Mouse (Mus musculus): Measurements from ENCODE around the gene Ankrd44. TPM values are rescaled to one million over a fixed set of nuclear protein-coding genes. Genes with fewer than 3 reads are reported as not detected.

The Ankrd44 gene
- total and polyA plus RNA-seq, 3 experiments: 12.7 to 23.0 (median 19.8) TPM

- Histone ChIP-seq H3K79me2 (replicated peaks; ENCODE audit: control insufficient read depth, extremely low read depth, insufficient read depth, poor library complexity, severe bottlenecking) (no peaks in the 10 kb centered on the region), H3K4me3 (replicated peaks in 1 of 3; ENCODE audit: low read depth in 2 of 3, low read length in 2 of 3, poor library complexity in 1 of 3) (no peak overlapping the region), H3K4me1 (ENCODE audit: control insufficient read depth in 1 of 2, insufficient read depth in 2 of 2) (0 out of 4 replicates have a peak, but pooled peaks cover 3% of the 10 kb centered on the region in 2 experiments), H3K9me3 (replicated peaks; ENCODE audit: low read length) (no peaks in the 10 kb centered on the region), H3K27ac (ENCODE audit: insufficient read depth, low read depth) (no peak overlapping the region), H3K4me2 (ENCODE audit: insufficient read depth, low read depth, poor library complexity, severe bottlenecking) (no peak overlapping the region), H3K27me3 (replicated peaks) (no peaks in the 10 kb centered on the region), H3K9ac (ENCODE audit: insufficient read depth, low read depth) (no peak overlapping the region), H3K36me3 (replicated peaks in 1 of 2; ENCODE audit: control insufficient read depth in 1 of 2, insufficient read depth in 1 of 2, low read length in 1 of 2) (no peaks in the 10 kb centered on the region)
- TF ChIP-seq JUND (conservative IDR thresholded peaks at IDR 0.05; ENCODE audit: low read depth, low read length) (no peak), PAX5 (IDR thresholded peaks at IDR 0.05; ENCODE audit: low read length) (no peak), POLR2AphosphoS2 (IDR thresholded peaks at IDR 0.05; ENCODE audit: low read depth, low read length) (no peak), RAD21 (IDR thresholded peaks at IDR 0.05; ENCODE audit: low read depth, low read length) (no peak), ETS1 (conservative IDR thresholded peaks at IDR 0.05; ENCODE audit: low read depth, low read length) (no peak), USF2 (conservative IDR thresholded peaks at IDR 0.05; ENCODE audit: low read depth, low read length) (no peak), KAT2A (IDR thresholded peaks at IDR 0.05; ENCODE audit: insufficient replicate concordance, low read length) (no peak), E2F4 (IDR thresholded peaks at IDR 0.05; ENCODE audit: insufficient replicate concordance, low read depth, low read length) (no peak), SIN3A (IDR thresholded peaks at IDR 0.05; ENCODE audit: low read length) (no peak), NRF1 (IDR thresholded peaks at IDR 0.05; ENCODE audit: low read depth, low read length) (no peak), BHLHE40 (IDR thresholded peaks at IDR 0.05; ENCODE audit: low read depth, low read length) (no peak)
- DNase-seq (ENCODE audit: extremely low read depth): no peak
- dilution Hi-C loops (cut with MboI; ENCODE audit: extremely low pct_ligation_motif_present, extremely low pct_unique_long_range_greater_than_20kb, low sequenced_read_pairs) (no loop called here), in situ Hi-C loops (cut with MboI; ENCODE audit: low pct_ligation_motif_present, low pct_unique_long_range_greater_than_20kb, low sequenced_read_pairs) (no loop called here)
Measured at GRCm38 (mm10) chr1:54601692-54602091, 324.5 kb downstream of the Ankrd44 start.

DNA sequence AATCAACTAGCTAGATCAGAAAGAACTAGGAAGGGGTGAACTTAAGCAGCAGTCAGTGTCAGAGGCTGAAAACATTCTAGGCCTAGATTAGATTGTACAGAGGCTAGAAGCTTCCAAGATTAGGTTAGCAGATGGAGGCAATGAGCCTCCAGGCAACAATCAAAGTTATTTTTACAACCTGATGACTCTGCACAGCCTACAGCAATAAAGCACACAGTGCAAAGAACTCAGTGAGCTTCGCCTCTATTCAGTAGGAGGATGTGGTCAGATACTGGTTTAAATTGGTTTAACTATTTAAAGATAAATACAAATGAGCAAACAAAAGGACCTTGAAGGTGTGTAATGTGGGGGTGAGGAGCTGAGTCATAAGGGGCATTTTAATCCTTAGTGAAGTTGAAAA lies 325.9 kb downstream of the Ankrd44 start:
- no peak for TF ChIP-seq PAX5 (IDR thresholded peaks at IDR 0.05; ENCODE audit: low read length)
- TF ChIP-seq KAT2A (IDR thresholded peaks at IDR 0.05; ENCODE audit: insufficient replicate concordance, low read length): no peak
- TF ChIP-seq CHD2 (IDR thresholded peaks at IDR 0.05; ENCODE audit: low read length): no peak
- TF ChIP-seq CHD1 (IDR thresholded peaks at IDR 0.05; ENCODE audit: low read depth, low read length): no peak
- TF ChIP-seq E2F4 (IDR thresholded peaks at IDR 0.05; ENCODE audit: insufficient replicate concordance, low read depth, low read length): no peak
- TF ChIP-seq MXI1 (IDR thresholded peaks at IDR 0.05; ENCODE audit: low read depth, low read length): no peak
- no peak for TF ChIP-seq ZMIZ1 (IDR thresholded peaks at IDR 0.05; ENCODE audit: low read depth, low read length)
- TF ChIP-seq MAFK (IDR thresholded peaks at IDR 0.05; ENCODE audit: insufficient replicate concordance, low read length): no peak
- no peak for TF ChIP-seq ZC3H11A (IDR thresholded peaks at IDR 0.05; ENCODE audit: low read depth, low read length)
- no peak for TF ChIP-seq MAX (IDR thresholded peaks at IDR 0.05; ENCODE audit: low read length)
- Histone ChIP-seq H3K27ac (ENCODE audit: insufficient read depth, low read depth) (no peak overlapping the region), H3K36me3 (replicated peaks in 1 of 2; ENCODE audit: control insufficient read depth in 1 of 2, insufficient read depth in 1 of 2, low read length in 1 of 2) (no peaks in the 10 kb centered on the region), H3K4me2 (ENCODE audit: insufficient read depth, low read depth, poor library complexity, severe bottlenecking) (no peak overlapping the region), H3K4me3 (replicated peaks in 1 of 3; ENCODE audit: low read depth in 2 of 3, low read length in 2 of 3, poor library complexity in 1 of 3) (no peak overlapping the region), H3K79me2 (replicated peaks; ENCODE audit: control insufficient read depth, extremely low read depth, insufficient read depth, poor library complexity, severe bottlenecking) (no peaks in the 10 kb centered on the region), H3K9me3 (replicated peaks; ENCODE audit: low read length) (no peaks in the 10 kb centered on the region), H3K27me3 (replicated peaks) (no peaks in the 10 kb centered on the region), H3K4me1 (ENCODE audit: control insufficient read depth in 1 of 2, insufficient read depth in 2 of 2) (no peaks in the 10 kb centered on the region), H3K9ac (ENCODE audit: insufficient read depth, low read depth) (no peak overlapping the region)
- in situ Hi-C loops (cut with MboI; ENCODE audit: low pct_ligation_motif_present, low pct_unique_long_range_greater_than_20kb, low sequenced_read_pairs): no loop called here
- dilution Hi-C loops (cut with MboI; ENCODE audit: extremely low pct_ligation_motif_present, extremely low pct_unique_long_range_greater_than_20kb, low sequenced_read_pairs): no loop called here
- no peak for DNase-seq (ENCODE audit: extremely low read depth)

All from CH12.LX (cell line).